Mouse (Mus musculus) megakaryocyte-erythroid progenitor cell, adult 5-6 weeks (primary cell): Measurements from ENCODE around the gene Olfml2a. TPM values are rescaled to one million over a fixed set of nuclear protein-coding genes. Genes with fewer than 3 reads are reported as not detected.
A peak's percentile ranks its signal among the peaks of the same experiment; 100 is the strongest.

Experiments
- ATAC-seq: replicated peaks from 2 replicates; pipeline ENCODE4 v1.8.0; 2016; ENCODE audit warnings: mild to moderate bottlenecking, inconsistent platforms; ENCODE audit not compliant: severe bottlenecking, poor library complexity, low FRiP score, low TSS enrichment
- total RNA-seq, 2 experiments: library from RNA; stranded (forward) in 1 of 2; stranded (reverse) in 1 of 2; fragments of 200-1000, 215-1000 nt in 1 of 2; fragments of >200 nt in 1 of 2; fragmentation: Nextera tagmentation in 1 of 2; gene quantifications; 2 replicates each; pipeline ENCODE4 v1.2.3; 2014 to 2017

The Olfml2a gene
- total RNA-seq (2014; fragmentation: Nextera tagmentation) (0.42 TPM in 1 of 2 replicates, not detected in the other), total RNA-seq (2017) (not detected in 2 replicates)

DNA sequence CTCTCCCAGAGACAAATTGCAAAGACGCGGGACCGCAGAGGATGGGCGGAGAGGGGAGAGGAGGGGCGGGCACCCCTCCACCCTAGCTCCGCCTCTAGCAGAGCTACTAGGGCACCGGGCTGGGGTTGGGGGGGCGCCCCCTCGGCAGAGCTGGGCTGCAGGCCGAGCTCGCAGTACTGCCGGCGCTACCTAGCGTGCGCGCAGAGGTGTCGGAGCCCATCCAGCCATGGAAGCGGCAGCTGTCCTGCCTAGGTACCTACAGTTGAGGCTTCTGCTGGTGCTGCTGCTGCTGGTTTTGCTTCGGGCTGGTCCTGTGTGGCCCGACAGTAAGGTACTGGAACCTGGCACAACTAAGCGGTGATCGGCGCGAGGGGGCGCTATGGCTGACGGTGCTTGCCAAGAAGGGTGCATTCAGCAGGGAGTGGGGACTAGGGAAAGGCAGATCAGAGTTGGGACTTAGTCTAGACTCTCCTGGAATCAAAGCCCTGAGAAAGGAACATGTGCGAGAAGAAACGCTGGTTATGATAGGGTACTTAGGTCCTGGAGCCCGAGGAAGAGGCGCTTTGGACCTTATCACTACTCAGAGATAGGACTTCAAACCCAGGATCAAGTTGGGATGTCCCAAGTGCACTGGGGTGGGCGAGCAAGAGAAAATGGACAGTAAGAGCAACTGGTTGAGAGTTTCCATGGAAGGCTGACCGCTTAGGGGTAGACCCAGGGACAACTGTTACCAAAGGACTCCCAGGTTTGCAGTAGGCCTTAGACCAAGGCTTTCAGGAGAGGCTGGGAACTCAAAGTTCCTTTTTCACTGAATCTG, at the start of gene Olfml2a:
TSS of gene Olfml2a (plus strand) at position 128 of the 817 bp plus-strand sequence.
- ATAC-seq = peak; percentile 80

DNA sequence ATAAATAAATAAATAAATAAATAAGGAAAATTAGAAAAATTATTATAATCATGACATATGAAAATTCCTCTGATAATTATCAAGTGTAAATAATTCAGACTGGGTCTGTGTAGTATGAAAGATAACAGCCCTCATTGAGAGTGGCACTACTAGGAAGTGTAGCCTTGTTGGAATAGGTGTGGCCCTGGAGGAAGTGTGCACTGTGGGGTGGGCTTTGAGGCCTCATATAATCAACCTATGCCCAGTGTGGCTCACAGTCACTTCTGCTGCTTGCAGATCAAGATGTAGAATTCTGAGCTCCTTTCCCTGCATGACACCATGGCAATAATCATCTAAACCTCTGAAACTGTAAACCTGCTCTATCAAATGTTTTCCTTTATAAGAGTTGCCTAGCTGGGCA, 28.9 kb upstream of the Olfml2a start:
- 0 out of 2 replicates have a peak, but pooled peaks have one; percentile 41 for ATAC-seq

DNA sequence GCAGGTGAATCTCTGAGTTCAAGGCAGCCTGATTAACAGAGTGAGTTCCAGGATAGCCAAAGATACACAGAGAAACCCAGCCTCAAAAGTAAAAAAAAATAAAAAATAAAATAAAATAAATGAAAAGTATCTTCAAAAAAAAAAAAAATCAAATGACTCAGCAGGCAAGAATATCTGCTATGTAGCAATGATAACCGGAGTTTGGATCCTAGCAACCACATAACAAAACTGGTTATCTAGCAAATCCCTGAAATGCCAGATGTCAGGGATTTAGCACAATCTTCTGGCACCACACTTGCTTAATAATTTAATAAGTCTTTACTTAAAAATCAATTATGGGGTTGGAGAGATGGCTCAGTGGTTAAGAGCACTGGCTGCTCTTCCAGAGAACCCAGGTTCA, 27.5 kb upstream of the Olfml2a start:
- no peak for ATAC-seq

DNA sequence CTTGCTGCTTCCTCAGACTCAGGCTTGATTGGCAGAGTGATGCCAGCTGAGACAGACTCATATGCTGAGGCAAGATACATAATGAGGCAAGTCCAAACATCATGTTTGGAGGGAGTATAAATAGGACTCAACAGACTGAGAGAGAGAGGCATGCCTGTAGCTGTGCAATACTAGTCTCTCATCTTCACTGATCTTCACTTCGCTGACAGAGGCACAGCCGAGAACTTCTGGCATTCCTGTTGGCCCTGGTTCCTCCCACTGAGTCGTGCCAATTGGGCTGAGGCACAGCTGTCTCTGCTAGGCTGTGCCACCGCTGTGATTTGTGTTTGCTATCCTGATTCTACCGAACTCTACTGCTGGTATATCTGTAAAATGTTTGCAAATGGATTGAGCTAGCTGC, 25.7 kb upstream of the Olfml2a start:
- no peak for ATAC-seq

DNA sequence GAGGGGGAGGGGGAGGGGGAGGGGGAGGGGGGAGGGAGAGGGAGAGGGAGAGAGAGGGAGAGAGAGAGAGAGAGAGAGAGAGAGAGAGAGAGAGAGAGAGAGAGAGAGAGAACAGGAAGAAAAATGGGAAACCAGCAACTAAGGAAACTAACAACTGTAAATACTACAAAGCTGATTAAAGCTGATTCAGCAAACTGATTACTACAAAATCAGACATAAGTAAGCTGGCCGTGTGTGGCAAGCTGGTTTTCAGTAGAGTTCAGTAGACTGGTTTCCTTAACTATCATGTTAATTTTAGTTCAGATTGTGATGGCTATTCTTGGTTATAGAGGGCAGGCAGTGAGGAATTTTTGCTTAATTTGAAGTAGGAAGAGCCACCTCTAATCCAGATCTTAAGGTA, 23.2 kb upstream of the Olfml2a start:
- ATAC-seq = no peak

DNA sequence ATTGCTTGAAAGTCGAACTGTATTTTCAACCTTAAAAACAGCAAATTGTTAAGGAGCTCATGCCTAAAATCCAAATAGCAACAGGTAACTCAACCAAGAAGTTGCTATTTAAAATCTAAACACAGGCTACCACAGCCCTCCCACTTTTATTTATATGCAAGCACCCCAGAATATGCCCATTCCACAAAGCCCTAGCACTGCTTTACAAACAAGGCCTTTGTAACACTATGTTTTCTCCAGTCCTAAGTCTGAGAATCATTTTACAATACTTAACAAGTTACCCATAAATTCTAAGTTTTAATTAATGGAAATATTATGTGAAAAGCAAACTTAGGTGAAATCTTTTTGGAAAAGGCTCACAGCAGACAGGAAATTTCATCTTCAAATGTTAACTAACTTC, 17.3 kb upstream of the Olfml2a start:
- ATAC-seq = no peak

DNA sequence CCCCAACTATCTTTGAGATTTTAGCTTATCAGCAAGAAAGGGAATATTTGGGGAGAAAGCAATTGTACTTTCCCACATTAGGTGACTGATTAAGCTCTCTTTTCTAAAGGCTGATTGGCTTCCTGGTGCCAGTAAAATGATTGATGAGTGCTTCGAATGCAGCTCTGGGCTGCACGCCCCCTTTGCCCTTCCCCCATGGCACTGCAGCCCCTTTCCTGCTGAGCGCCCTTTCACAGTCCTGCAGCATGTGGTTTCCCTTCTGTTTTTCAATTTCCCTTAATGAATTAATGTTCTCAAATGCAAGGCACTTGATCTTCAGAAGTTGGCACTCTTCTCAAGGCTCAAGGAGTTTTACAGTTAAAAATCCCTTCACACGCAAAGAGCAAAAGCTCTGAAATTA, 16.8 kb upstream of the Olfml2a start:
- no peak for ATAC-seq

DNA sequence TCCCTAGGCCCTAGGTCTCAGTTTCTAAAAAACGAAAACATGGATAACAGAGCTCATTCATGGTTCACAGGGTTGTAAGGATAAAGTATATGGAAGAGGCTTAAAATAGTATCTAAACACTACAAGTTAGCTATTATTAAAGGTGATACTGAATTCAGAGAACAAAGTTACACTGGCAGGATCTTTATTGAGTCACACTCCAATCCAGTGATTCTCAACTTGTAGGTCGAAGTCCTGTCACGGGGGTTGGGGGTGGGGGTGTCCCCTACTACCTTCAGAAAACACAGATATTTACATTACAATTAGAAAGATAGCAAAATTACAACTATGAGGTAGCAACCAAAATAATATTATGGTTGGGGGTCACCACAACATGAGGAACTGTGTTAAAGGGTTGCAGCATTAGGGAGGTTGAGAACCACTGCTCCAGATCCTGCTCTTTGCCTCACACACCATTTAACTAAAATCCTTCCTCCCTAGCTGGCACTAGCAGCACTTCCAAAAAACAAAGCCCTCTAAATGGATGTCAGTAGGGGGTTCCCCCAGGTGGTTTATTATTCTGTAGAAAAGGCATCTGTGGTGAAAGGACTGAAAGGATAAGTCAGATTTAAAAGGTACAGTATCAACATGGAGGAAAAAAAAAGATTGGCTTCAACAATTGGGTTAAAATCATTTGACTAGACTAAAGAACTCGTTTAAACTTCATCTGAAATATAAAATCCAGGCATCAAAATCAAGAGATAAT, 14.7 kb upstream of the Olfml2a start:
- no peak for ATAC-seq

DNA sequence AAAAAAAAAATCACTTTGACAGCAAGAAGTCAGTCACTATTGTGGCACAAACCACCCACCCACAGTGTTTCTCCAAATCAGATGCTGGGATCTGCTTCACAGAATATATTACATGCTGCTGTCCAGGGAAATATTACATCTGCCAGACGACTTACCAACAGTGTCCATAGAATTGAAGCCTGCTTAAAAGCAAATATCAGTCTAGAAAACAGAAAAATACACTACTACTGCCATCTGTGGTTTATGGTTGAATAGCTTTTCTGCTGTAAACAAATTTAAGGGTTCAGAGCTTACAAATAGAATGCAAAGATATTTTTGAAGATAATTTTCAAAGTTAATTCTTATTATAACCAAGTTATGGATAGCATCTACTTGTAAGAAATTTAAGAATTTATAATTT, 10.4 kb upstream of the Olfml2a start:
- ATAC-seq = no peak

DNA sequence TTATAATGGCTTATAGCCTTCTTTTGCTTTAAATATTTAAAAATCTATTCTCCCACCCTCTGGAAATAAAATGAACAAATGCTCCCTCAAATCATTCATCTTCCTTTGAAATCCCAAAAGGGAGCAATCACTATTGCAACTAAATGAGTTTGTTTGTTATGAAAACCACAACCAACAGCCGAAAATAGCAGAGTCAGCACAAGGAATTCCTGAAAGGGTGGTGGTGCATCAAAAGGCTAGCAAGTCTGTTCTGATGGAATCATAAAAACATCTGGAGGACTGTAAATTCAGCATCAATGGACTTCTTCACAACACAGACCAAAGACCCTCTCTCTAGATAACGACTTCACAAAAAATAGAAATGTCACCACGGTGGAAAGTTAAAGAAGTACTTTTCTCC, 8.3 kb upstream of the Olfml2a start:
- ATAC-seq = no peak

DNA sequence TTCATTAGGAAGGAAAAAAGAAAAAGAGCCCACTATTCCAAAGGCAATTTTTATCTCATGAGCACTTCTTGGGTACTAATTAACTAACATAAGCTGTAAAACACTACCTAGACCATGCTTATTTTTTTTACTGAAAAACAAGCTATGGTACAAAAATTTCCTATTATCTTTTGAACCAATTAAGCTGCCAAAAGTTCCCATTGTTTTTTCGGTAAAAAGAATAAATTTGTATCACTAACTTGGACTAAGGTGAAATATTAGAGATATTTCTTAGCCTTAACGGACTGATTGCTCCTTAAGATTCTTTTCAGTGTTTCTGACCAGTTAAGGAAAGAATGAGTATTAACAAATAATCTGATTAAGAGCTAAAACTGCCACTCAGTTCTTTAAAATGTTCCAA, 7.9 kb upstream of the Olfml2a start:
- no peak for ATAC-seq

DNA sequence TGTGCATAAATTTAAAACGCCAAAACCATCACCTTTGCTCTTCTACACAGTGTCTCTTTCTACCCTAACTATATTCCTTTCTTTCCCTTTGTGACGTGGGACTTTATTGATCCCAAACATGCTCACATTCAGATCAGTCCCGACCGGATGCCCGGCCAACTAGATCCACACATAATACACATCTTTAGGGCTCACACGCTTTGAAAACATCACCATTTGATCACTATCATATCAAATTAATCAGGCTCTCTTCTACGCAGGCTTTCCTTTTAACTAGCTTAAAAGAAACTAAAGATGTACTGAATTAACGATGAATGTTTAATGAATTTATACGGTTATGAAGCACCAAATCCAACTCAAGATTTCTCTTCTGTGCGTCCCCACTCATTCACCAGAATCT, 7.2 kb upstream of the Olfml2a start:
- ATAC-seq = no peak

DNA sequence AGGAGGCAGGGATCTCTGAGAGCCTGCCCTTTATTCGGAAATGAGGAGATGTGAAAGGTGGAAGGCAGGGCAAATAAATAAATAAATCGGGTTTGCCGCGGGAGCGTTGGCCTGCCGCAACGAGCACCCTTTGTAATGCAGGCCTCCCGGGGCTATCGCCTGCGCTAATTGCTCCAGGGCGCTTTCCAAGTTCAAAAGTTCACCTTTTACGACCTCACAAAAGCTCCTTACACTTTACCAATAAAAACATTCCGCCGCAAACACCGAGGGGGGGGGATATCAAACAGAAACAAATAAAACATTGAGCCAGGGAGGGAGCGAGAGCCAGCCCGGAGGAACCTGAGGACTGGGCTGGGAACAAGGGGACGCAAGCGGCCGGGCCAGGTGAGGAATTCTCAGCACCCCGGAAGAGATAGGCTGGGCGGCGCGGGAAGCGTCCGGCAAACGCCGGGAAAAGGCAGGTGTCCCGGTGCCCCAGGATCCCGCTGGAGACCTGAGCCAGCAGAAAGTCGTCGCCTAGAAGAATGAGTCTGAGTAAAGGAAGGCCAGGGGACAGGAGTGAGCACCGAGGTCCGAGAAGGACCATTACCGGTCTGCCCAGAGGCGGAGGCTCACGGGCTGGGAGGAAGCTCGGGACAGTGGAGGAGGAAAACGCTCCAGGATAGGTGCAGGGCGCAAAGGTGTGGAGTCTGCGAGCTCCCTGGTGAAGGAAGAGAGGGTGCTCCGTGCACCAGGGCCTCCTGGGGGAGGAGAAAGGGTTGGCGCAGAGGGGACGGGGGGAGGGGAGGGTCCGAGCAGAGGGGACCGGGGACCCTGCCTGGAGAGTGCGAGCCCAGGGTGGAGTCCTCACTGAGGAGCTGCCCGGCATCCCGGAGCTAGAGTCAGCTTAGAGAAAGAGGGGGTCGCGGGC, 6.4 kb upstream of the Olfml2a start:
- ATAC-seq = 0 out of 2 replicates have a peak, but pooled peaks have one; percentile 5

DNA sequence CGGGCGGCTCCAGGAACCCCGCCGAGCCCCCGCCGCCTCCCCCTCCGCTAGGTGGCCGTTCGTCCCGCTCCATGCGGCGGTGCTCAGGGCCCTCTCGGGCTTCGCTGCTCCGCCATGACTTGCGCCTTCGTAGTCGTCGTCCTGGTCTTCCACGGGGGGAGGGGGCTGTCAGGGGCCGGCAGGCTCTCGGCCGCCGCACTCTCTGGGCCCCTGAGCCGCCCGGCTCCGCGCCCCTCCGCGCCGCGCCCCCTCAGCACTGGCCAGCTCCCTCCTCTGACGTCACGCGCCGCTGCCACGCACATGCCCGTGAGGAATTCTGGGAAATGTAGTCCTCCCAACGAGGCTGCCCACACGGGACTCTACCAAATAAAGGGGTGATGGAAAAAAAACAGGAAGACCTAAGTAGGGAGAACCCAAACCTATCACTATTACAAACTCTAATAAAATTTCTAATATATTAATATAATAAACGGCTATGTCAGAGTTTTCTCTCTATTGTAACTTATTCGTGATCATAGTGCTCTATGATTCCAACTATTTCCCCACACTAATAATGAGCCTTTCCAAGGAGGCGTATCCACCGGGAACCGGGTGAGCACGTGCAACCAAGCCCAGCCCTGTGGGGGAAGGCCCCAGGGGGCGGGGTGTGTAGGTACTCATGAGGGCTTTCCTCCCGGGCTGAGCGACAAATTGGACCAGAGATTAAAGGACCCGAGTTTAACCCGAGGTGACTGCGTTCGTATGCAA, 5.5 kb upstream of the Olfml2a start:
- ATAC-seq = peak; percentile 96

DNA sequence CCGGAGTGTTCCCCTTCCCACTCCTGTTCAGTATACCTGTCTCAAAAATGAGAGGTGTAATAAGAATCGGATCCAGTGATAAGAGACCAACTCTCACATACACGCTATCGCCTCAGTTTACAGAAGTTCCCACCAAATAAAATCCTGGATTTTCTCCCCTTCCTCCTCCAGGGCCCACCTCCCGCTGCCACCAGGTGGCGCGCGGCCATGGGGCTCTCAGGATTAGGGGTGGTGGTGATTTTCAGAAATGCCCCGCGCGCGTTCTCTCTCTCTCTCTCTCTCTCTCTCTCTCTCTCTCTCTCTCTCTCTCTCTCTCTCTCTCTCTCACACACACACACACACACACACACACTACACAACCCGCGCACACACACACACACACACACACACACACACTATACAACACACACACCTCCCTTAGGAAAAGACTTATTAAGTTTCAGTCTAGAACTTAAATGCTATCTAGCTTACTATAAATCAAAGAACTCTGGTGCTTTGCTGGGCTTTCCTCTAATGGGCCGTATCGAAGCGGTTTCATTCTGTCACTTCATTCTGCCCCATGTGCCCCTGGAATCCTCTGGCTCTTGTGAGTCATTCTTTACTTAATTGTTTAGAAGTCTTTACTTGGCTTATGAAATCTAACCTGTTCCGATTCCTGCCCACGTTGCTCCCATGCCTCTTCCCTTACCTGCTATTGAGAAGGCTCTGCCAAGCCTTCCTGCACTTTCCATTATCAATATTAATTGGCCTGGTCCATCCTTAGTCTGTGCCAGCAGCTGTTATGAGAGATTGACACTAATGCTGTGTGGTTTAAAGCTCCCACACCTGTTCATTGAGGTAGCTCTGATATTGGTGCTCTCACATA, 4.4 kb upstream of the Olfml2a start, which contains the start of gene Nr6a1:
TSS of gene Nr6a1 (minus strand) at position 574 of the 865 bp plus-strand sequence.
- ATAC-seq = peak; percentile 33; the same call in 1 of the 2 replicates

DNA sequence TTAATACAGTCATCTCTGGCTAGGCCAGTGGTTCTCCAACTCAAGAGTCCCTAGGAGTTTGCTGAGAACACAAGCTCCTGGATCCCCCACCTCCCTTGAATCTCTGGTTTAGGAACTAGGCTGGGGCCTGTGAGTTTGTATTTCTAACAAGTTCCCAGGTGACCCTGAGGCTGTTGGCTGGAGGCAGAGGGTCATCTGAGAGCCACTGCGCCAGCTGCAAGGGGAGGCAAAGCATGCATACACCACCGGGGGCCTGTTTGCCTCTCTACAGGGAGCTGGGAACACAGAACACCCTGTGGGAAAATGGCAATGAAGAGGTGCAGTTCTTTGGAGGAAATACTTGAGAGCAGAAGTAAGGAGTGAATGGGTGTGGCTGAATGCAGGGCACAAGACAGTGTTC, 1.5 kb upstream of the Olfml2a start:
- ATAC-seq = no peak

DNA sequence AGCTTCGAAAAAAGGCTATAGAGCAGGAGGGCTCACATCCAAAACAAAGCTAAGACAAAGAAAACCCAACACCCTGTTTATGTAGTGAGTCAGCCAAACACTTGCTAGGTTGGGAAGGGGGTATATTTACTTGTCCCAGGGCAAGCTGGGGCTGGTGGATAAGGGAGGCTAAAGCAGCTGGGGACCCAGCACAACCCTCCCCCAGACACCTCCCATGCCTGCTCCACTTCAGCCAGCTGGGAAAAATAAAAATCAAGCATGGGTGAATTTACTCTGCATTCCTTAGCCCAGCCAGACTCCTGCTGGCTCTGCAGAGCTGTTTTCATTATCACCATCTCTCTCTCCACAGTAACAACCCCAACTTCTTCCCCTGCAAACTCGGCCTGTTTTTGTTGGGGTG, 2.2 kb downstream of the Olfml2a start:
- no peak for ATAC-seq

DNA sequence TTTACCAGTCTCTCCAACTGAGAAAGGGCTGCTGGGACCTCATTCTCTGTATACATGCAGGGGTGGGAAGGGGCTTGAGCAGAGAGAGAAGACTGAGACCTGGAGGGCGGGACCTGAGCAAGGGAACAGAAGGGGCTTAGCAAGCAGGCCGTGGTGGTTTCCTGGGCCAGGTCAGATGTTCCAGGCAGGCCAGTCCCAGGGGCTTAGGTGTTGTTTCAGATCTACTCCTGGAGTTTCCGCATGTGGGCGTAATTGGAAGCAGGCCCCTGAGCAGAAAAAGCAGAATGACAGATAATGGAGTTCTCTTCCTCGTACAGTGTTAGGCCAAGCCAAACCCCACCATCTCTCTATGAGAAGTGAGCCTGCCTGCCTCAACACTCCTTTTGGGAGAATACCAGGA, 3.2 kb downstream of the Olfml2a start:
- no peak for ATAC-seq
